In genomic region chr5:26835972-26836371, GRCm38 (mm10) we compare ENCODE assay signal across 20 mouse cellular contexts. TPM values are rescaled to one million over a fixed set of nuclear protein-coding genes. Genes with fewer than 3 reads are reported as not detected.
DNase-seq lines count a peak whose midpoint lies in the region; ATAC-seq lines count a peak whose summit lies in the region.
"Had no signal": no experiment of that assay in that cellular context is flagged by ENCODE, and none has a peak within 500 bp of the region (broad histone marks: within the 10 kb centered on the region; RNA-seq: fewer than 3 reads in every experiment).

No protein-coding gene starts in this region.

- H3K9me3 ChIP-seq in kidney, embryonic 14.5 days (ENCODE audit: control insufficient read depth, low read length): no peaks in the 10 kb centered on the region
- H3K9me3 ChIP-seq: embryonic facial prominence, embryonic 15.5 days; forebrain, embryonic 15.5 days; heart, embryonic 10.5 days; intestine, embryonic 15.5 days had no signal

- ATAC-seq in erythroid progenitor cell, adult 5-6 weeks (replicated peaks; ENCODE audit: low FRiP score, poor library complexity, severe bottlenecking): no peak
- ATAC-seq in kidney, embryonic 14.5 days (ENCODE audit: low FRiP score, low TSS enrichment): no peak
- ATAC-seq: forebrain, embryonic 15.5 days; intestine, embryonic 15.5 days had no signal

- peak; percentile 76 for DNase-seq in cerebellum, adult 11-12 months
- peak; percentile 55 for DNase-seq in cerebellum, adult 8-10 months
- DNase-seq in cerebellum, postnatal 14 days: peak; percentile 77
- DNase-seq in ovary, postnatal 10 days (ENCODE audit: low spot score): no peak
- DNase-seq: adrenal gland, adult 2 months; adrenal gland, postnatal 25 days; embryo, embryonic 11 days; heart, adult 18-20 months; heart, postnatal 10 days; heart, postnatal 4 days; kidney, adult 2 months had no signal

- no peak overlapping the region for H3K9ac ChIP-seq in kidney, embryonic 14.5 days (ENCODE audit: low read depth, low read length)
- H3K9ac ChIP-seq: embryonic facial prominence, embryonic 15.5 days; forebrain, embryonic 15.5 days; hindbrain, embryonic 14.5 days; intestine, embryonic 15.5 days had no signal

- H3K36me3 ChIP-seq in kidney, embryonic 14.5 days (ENCODE audit: control insufficient read depth, insufficient read depth, low read length): no peaks in the 10 kb centered on the region
- H3K36me3 ChIP-seq: embryonic facial prominence, embryonic 15.5 days; forebrain, embryonic 15.5 days; heart, embryonic 10.5 days; intestine, embryonic 15.5 days had no signal

- WGBS in kidney, embryonic 14.5 days: 88% methylated on average over 1 of the region's 1 CpGs

- no peak overlapping the region for H3K4me3 ChIP-seq in kidney, embryonic 14.5 days (ENCODE audit: low read length)
- H3K4me3 ChIP-seq: embryonic facial prominence, embryonic 15.5 days; erythroblast, embryonic 14.5 days; forebrain, embryonic 15.5 days; heart, embryonic 10.5 days; intestine, embryonic 15.5 days had no signal

- H3K27me3 ChIP-seq in kidney, embryonic 14.5 days (ENCODE audit: control insufficient read depth, insufficient read depth, low read length): no peaks in the 10 kb centered on the region
- H3K27me3 ChIP-seq: embryonic facial prominence, embryonic 15.5 days; forebrain, embryonic 15.5 days; intestine, embryonic 15.5 days had no signal

- no peak overlapping the region for H3K27ac ChIP-seq in kidney, embryonic 14.5 days (ENCODE audit: low read depth, low read length)
- H3K27ac ChIP-seq: embryonic facial prominence, embryonic 15.5 days; forebrain, embryonic 15.5 days; heart, embryonic 10.5 days; hindbrain, embryonic 14.5 days; intestine, embryonic 15.5 days had no signal

- H3K4me1 ChIP-seq in kidney, embryonic 14.5 days (ENCODE audit: control insufficient read depth, insufficient read depth, low read length): no peaks in the 10 kb centered on the region
- H3K4me1 ChIP-seq: embryonic facial prominence, embryonic 15.5 days; forebrain, embryonic 15.5 days; heart, embryonic 10.5 days; intestine, embryonic 15.5 days had no signal

- H3K4me2 ChIP-seq in kidney, embryonic 14.5 days (replicated peaks; ENCODE audit: low read depth, low read length): no peak overlapping the region
- H3K4me2 ChIP-seq: embryonic facial prominence, embryonic 15.5 days; forebrain, embryonic 15.5 days; hindbrain, embryonic 14.5 days; intestine, embryonic 15.5 days had no signal

RNA-seq across cellular contexts. Expression of gene Dpp6, which starts 19.0 kb away (rescaled TPM):
- 0.72 TPM in 1 of 2 replicates, not detected in the other for total RNA-seq in erythroid progenitor cell, adult 5-6 weeks (2015; ENCODE audit: low replicate concordance)
- total RNA-seq in erythroid progenitor cell, adult 5-6 weeks (2017; ENCODE audit: low replicate concordance): not detected in 2 replicates
- polyA plus RNA-seq in kidney, embryonic 14.5 days (2014; fragmentation: Nextera tagmentation; extraction: Ambion mirVana): 2.5 and 2.6 TPM in 2 replicates
- total RNA-seq: common myeloid progenitor, adult 5-6 weeks had no signal
